Mouse (Mus musculus) ES-E14 (cell line): ENCODE results near the gene Tfrc. TPM values are rescaled to one million over a fixed set of nuclear protein-coding genes. Genes with fewer than 3 reads are reported as not detected.

Source experiments
- DNase-seq: peaks from one replicate; pipeline ENCODE4 v3.0.0-alpha.2; 2013; ENCODE audit warnings: low read depth, low spot score
- H3K27ac ChIP-seq: 2 replicates; pipeline ENCODE4 v1.5.1; 2012; ENCODE audit warnings: low read depth, mild to moderate bottlenecking, low read length, moderate library complexity, mixed read lengths; ENCODE audit not compliant: poor library complexity, insufficient read depth, severe bottlenecking
- H3K36me3 ChIP-seq: 2 replicates; pipeline ENCODE4 v1.6.1; 2012; ENCODE audit warnings: mild to moderate bottlenecking, low read length, moderate library complexity, mixed read lengths; ENCODE audit not compliant: control insufficient read depth, poor library complexity, insufficient read depth, severe bottlenecking
- H3K4me1 ChIP-seq, 2 experiments: fragments of 150-350 bp in 1 of 2; sonication (generic) in 1 of 2; 2 replicates each; pipeline ENCODE4 v1.6.1; 2012; ENCODE audit warnings: low read length in 2 of 2, mild to moderate bottlenecking in 1 of 2, mixed read lengths in 1 of 2; ENCODE audit not compliant: control insufficient read depth in 2 of 2, insufficient read depth in 2 of 2, poor library complexity in 1 of 2
- H3K4me3 ChIP-seq, 2 experiments: fragments of 150-350 bp in 1 of 2; sonication (generic) in 1 of 2; 2 replicates each; pipeline ENCODE4 v1.5.1; 2012; ENCODE audit warnings: low read length in 2 of 2, low read depth in 1 of 2, mild to moderate bottlenecking in 1 of 2, mixed read lengths in 1 of 2; ENCODE audit not compliant: insufficient read depth in 1 of 2, poor library complexity in 1 of 2, severe bottlenecking in 1 of 2
- H3K9ac ChIP-seq: 2 replicates; pipeline ENCODE4 v1.6.1; 2012; ENCODE audit warnings: low read depth, mild to moderate bottlenecking, low read length, mixed read lengths; ENCODE audit not compliant: poor library complexity, insufficient read depth, severe bottlenecking
- H3K9me3 ChIP-seq: fragments of 150-350 bp; sonication (generic); 2 replicates; pipeline ENCODE4 v1.6.1; 2012; ENCODE audit warnings: low read depth, mild to moderate bottlenecking, low read length; ENCODE audit not compliant: control insufficient read depth, insufficient read depth
- CHD2 ChIP-seq: IDR thresholded peaks from 2 replicates; pipeline ENCODE4 v1.6.1; 2014; ENCODE audit warnings: mild to moderate bottlenecking, low read depth, low read length, inconsistent platforms
- HCFC1 ChIP-seq: IDR thresholded peaks from 2 replicates; pipeline ENCODE4 v1.6.1; 2012; ENCODE audit warnings: low read length, inconsistent platforms, borderline replicate concordance; ENCODE audit not compliant: insufficient read depth
- MAFK ChIP-seq: IDR thresholded peaks from 2 replicates; pipeline ENCODE4 v1.6.1; 2014; ENCODE audit warnings: mild to moderate bottlenecking, low read depth, low read length, inconsistent platforms; ENCODE audit not compliant: insufficient read depth
- ZC3H11A ChIP-seq: IDR thresholded peaks from 2 replicates; pipeline ENCODE4 v1.6.1; 2012; ENCODE audit warnings: low read depth, mild to moderate bottlenecking, inconsistent platforms, low read length, borderline replicate concordance
- ZNF384 ChIP-seq: IDR thresholded peaks from 2 replicates; pipeline ENCODE4 v1.6.1; 2012; ENCODE audit warnings: low read depth, low read length, inconsistent platforms
- in situ Hi-C, 2 experiments: fragments of 600-800 bp; cut with MboI; formaldehyde crosslinking; loops; one replicate each; pipeline ENCODE4 v1.15.1; 2025; ENCODE audit warnings: low sequenced_read_pairs in 2 of 2, inconsistent platforms in 1 of 2; ENCODE audit not compliant: unreplicated experiment in 2 of 2
- total RNA-seq: library from RNA; depleted of rRNA; stranded (reverse); fragments of 300-350 nt; gene quantifications from 2 replicates; pipeline ENCODE4 v1.2.3, GENCODE M21; 2012

Tfrc gene
- total RNA-seq, 1 experiment: 334 TPM

DNA sequence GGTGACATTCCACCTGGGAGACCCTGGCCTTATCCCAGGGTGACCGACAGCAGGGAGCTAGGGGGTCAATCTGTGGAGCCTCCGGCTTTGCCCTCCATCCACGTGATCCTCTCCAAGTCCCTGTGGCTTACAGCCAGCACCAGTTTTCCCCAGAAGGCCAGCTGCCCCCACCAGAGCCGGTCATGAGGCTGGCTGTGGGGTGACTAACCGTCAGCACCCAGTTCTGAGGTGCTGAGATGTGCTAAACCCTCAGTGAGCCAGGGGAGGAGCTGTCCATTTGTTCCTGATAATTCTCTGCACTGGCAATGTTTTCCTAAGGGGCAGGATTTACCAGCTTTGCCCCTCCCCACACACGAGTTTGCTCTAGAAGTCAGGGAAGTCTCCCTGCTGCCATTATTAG, 40.3 kb upstream of the Tfrc start:
- H3K27ac ChIP-seq: no peak overlapping the region
- no peak for DNase-seq
- TF ChIP-seq HCFC1 (no peak), CHD2 (no peak), ZNF384 (no peak), MAFK (no peak), ZC3H11A (no peak)
- no peak overlapping the region for H3K4me3 ChIP-seq
- in situ Hi-C loops: no loop called here
- H3K9me3 ChIP-seq: no peaks in the 10 kb centered on the region
- H3K4me1 ChIP-seq: peaks cover 3 to 7% of the 10 kb centered on the region in 2 experiments; a peak in 2 of 4 replicates
- H3K36me3 ChIP-seq: no peaks in the 10 kb centered on the region
- no peak overlapping the region for H3K9ac ChIP-seq

DNA sequence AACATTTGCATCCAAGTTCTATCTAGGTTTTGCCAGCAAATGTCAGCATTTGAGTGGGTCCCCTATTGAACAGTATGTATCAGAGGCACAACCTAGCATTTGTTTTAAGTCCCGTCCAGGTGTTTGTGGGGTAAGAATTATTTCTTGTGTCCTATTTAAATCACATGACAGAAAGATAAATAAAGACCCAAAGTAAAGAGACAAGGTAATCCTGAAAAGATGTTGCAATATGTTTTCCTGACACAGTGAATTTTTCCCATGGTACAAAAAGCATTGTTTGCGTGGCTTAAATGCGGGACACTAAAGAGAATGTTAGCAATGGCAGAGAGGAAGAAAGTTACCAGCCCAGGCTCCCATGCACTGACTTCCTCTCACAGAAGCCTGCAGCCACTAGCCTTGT, 38.7 kb upstream of the Tfrc start:
- DNase-seq: no peak
- Histone ChIP-seq H3K27ac (no peak overlapping the region), H3K36me3 (no peaks in the 10 kb centered on the region), H3K4me3 (no peak overlapping the region), H3K9ac (no peak overlapping the region), H3K9me3 (no peaks in the 10 kb centered on the region), H3K4me1 (peaks cover 3 to 7% of the 10 kb centered on the region in 2 experiments; a peak in 2 of 4 replicates)
- no peak for TF ChIP-seq CHD2
- in situ Hi-C loops: no loop called here

DNA sequence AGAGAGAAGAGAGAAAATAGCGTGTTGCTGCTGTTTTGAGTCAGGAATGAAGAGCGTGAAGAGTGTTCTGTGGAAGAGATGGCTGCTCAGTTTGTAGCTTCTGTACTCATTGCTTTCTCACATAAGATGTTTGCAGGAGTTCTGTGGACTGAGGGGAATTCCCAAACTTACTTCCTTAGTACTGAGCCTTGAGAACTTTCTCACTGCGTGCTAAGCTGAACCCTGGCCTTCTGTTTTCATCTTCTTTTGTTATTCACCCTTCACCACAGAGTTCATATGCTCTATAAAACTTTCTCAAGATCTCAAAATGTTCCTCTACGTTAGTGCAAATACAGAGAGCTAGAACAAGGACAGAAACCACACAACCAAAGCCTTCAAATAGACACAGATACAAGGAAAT, 36.2 kb upstream of the Tfrc start:
- Histone ChIP-seq H3K4me1 (0 out of 4 replicates have a peak, but pooled peaks cover 0 to under 1% of the 10 kb centered on the region in 2 experiments), H3K9ac (no peak overlapping the region), H3K36me3 (no peaks in the 10 kb centered on the region), H3K4me3 (no peak overlapping the region), H3K27ac (no peak overlapping the region), H3K9me3 (no peaks in the 10 kb centered on the region)
- no peak for DNase-seq
- TF ChIP-seq HCFC1 (no peak), ZC3H11A (no peak), CHD2 (no peak), MAFK (no peak), ZNF384 (no peak)
- in situ Hi-C loops: no loop called here

DNA sequence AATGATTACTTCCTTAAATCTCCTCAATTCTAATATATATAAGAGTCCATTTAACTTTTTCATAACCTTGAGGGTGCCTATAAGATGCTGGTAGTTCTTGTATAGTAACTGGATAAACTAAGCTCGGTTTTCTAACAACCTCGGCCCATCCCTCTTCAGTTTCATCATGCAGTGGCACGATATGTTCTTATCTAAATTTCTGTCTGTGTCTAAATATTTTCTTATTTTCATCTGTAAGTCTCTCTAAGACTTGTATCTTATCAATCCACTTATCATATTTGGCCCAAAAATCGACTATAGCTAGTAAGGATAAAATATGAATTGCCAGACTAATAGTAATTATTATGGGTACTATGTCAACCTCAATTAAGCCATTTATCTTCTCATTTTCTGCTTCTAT, 22.2 kb upstream of the Tfrc start:
- H3K4me3 ChIP-seq: no peak overlapping the region
- in situ Hi-C loops: no loop called here

DNA sequence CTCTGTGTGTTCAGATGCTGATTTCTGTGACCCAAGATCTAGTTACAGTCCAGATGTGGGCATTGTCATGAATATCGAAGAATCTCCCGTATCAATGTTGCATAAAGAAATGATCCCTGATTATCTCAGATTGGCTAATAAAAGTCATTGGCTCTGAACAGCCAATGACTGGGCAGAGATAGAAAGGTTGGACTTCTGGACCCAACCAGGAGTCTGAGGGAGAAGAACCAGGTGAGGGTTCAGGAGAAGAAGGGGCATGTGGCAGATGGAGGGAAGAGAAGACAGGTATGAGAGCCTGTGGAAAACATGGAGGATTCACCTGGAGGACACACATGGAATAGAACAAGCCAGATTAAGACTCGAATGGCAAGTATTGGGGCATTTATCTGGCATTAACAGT, 20.2 kb upstream of the Tfrc start:
- Histone ChIP-seq H3K4me3 (no peak overlapping the region), H3K9me3 (peaks cover 12% of the 10 kb centered on the region), H3K9ac (no peak overlapping the region), H3K4me1 (no peaks in the 10 kb centered on the region), H3K36me3 (no peaks in the 10 kb centered on the region), H3K27ac (no peak overlapping the region)
- no peak for TF ChIP-seq MAFK
- no peak for TF ChIP-seq HCFC1
- in situ Hi-C loops: no loop called here
- DNase-seq: no peak

More for the DNA sequence above, 22.2 kb upstream of the Tfrc start:
- H3K36me3 ChIP-seq: no peaks in the 10 kb centered on the region
- no peak overlapping the region for H3K9ac ChIP-seq
- DNase-seq: no peak
- no peaks in the 10 kb centered on the region for H3K4me1 ChIP-seq
- TF ChIP-seq MAFK (no peak), HCFC1 (no peak), ZC3H11A (no peak), CHD2 (no peak), ZNF384 (no peak)
- peaks cover 12% of the 10 kb centered on the region for H3K9me3 ChIP-seq
- no peak overlapping the region for H3K27ac ChIP-seq
